Mouse (Mus musculus) retina, embryonic 14.5 days (tissue): Measurements from ENCODE around the gene Ahsg.

Source experiments
- DNase-seq: peaks from one replicate; pipeline ENCODE4 v3.0.0-alpha.2; 2015; ENCODE audit warnings: low spot score

Gene Ahsg

DNA sequence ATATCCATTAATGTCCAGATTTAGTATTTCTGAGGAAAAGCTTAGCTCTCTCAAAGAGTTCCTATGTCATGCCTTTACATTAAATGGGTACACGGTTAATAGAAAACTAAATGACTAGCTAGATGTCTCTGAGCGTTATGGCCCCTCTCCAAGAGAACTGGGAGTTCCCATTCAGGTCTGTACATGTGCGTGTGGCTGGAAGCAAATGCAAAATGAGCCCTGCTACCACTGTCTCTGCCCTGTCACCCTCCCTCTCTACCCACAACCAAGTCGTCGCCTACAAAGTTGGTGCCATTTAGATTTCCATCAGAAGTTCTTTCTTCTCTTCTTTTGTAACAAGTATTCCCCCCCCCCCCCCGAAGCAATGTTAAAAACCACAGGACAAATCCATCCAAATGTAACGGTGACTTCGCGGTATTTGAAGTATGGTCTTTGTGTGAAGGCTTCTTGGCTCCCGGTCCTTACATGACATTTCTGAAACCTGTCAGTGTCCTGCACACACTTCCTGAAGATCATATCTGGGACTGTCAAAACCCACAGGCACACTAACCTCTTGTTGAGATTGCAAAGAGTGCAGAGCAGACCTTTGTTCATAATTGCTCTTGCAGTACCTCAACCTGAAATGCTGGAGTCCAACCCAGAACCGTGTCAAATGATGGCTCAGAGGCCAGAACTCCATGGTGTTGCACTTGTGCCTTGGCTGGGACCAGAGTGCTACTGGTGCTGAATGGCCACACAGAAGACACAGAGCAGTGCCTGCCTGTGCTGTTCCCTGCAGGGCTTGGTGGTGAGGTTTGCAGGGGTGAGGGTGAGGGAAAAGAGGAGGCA, at the start of gene Ahsg:
TSS of gene Ahsg (plus strand) at position 595 of the 828 bp plus-strand sequence.
- DNase-seq = no peak

- DNase-seq = no peak
These were observed 48.2 kb upstream of the Ahsg start for GRCm38 (mm10) chr16:22842871-22843270.

DNA sequence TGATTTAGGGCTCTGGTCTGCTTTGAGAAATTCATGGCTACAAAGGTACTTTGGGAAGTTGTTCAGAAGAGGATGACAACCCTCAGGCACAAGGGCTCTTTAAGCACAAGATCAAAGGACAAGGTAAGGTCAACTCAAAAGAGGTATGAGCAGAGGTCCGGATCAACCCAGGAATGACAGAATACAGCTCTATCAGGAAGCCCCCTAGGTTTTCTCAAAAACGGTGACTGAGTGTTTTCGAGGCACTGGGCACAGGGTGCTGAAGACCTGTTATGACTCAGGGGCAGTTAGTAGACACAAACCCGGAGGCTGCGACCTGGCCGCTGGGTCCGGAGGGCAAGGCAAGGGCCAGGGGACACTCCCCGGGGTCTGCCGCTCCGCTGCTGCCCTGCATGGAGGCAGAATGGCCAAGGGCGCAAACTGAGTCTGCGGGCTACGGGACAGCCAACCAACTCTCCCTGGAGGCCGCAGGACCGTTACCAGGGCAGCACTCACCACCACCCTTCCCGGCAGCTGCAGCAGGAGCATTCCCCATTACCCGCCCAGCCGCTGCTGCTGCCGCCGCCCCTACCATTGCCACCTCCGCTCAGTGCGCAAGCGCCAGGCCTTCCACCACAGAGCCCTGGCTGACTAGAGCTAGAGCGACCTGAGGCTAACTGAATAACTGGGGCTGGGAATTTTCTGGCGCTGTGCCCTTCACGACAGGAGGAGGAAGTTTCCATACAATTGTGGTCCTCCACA, 46.8 kb upstream of the Ahsg start:
- peak; percentile 89 for DNase-seq

DNA sequence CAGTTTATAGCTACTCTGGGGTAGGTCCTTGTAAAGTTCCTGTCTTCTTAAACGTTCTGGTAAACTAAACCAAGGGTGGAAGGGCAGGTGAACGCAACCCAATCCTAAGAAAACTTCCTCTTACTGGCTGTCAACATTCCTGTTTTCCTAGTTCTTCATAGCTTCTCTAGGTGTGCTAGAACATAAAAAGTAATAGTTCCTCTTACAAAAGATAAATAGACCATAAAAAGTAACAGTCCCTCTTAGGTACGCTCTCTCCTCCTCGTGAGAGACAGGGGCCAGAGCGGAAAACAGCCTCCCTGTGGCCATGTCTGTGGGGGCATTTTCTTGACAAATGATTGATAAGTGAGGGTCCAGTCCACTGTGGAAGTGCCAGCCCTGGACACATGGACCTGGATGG, 46.2 kb upstream of the Ahsg start:
- DNase-seq = no peak

DNA sequence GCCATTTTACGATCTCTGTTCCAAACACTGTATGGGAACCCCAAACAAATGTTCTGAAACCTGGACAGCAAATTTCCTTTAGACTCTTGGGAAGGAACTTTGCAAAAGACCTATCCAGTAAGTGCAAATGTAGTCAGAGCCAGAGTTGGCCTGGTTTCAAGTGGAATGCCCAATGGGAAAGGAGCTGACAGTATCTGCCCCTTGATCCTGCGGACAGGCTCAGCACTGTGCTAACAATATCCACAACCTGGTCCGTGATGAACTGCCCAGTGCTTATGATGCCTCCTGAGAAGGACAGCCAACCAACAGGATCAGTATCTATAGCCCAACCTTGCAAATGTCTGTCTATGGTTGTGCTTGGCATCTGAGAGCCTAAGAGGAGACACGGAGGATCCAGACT, 45.6 kb upstream of the Ahsg start:
- no peak for DNase-seq

GRCm38 (mm10) chr16:22847686-22848085, 43.4 kb upstream of the Ahsg start:
- no peak for DNase-seq

DNA sequence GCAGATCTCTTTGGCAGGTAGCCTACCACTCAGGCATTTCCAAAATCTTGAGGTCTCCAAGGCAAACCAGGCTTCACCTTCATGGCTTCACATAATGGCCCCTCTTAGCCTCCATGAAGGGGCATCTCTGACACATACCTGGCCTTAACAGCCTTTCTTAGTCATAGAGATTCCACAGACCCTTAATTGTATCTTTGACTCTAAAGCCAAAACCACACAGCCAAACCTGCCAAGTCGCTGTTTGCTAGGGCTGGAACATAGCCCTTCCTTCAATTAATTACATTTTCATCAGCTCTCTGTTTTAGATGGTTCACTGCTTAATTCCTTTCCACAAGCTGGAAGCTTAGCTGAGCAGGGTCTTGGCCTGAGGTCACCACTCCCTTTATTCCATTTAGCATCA, 42.7 kb upstream of the Ahsg start:
- no peak for DNase-seq

- no peak for DNase-seq
These were observed 38.4 kb upstream of the Ahsg start for GRCm38 (mm10) chr16:22852709-22853108.

GRCm38 (mm10) chr16:22856773-22857172, 34.3 kb upstream of the Ahsg start:
- DNase-seq = peak; percentile 8

GRCm38 (mm10) chr16:22857431-22858113, 33.5 kb upstream of the Ahsg start, which contains the start of the genes Tbccd1 and Dnajb11:
Gene Tbccd1 (minus strand): TSS chr16:22857669.
Gene Dnajb11 (plus strand): TSS chr16:22857845.
- DNase-seq = peak; percentile 99

- DNase-seq = no peak
These were observed 18.7 kb upstream of the Ahsg start for GRCm38 (mm10) chr16:22872397-22872796.

GRCm38 (mm10) chr16:22873369-22873768, 17.7 kb upstream of the Ahsg start:
- DNase-seq = no peak

GRCm38 (mm10) chr16:22876218-22877043, 14.6 kb upstream of the Ahsg start:
- DNase-seq = peak; percentile 71

DNA sequence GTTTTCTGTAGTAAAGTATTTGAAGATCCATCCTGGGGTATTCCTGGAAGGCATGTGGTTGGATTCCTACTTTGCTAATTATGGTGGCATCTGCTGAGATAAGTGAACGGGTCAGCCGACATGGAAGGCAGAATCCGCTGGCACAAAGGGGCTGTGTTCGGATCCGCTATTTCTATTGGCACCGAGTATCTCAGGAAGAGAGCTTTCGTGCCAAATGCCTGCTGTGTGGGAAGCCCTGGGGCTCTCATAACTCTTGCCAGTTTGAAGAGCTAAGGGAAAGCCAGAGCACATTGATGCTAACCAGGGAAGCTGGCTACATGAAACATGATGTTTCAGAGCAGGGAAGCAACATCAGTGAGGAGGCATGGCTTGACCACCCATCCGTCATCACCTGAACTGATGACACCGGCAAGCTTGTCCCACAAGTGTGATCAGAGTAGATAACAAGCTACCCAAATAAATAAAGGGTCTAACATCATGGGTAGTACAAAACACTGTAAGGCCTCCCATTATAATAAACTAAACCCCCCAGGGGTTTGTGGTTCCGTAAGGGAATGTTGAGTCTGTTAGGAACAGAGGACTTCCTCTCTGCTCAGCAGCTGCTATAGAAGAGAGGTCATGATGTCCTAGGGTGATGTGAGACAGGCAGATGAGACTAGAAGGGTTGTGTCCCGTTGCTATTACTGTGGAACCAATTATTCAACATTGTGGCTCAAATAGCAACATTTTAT, 13.3 kb upstream of the Ahsg start:
- no peak for DNase-seq

DNA sequence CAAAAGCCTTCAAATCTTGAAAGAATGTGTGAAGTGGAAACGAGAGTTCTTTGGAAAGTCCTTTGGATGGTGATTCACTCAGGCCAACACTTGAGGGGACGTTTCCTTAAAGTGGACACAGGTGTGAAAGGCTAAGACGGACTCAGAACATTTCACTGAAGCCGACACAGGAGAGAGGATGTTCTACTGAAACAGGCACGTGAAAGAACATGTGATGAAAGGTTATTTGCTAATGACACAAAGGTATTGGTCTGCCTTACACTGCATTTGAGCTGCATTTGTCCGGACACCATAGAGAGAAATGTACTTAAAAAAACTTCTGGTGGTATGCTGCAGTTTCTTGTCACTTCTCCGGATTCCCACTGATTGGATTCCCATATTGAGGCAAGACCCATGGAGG, 12.4 kb upstream of the Ahsg start:
- DNase-seq = no peak

DNA sequence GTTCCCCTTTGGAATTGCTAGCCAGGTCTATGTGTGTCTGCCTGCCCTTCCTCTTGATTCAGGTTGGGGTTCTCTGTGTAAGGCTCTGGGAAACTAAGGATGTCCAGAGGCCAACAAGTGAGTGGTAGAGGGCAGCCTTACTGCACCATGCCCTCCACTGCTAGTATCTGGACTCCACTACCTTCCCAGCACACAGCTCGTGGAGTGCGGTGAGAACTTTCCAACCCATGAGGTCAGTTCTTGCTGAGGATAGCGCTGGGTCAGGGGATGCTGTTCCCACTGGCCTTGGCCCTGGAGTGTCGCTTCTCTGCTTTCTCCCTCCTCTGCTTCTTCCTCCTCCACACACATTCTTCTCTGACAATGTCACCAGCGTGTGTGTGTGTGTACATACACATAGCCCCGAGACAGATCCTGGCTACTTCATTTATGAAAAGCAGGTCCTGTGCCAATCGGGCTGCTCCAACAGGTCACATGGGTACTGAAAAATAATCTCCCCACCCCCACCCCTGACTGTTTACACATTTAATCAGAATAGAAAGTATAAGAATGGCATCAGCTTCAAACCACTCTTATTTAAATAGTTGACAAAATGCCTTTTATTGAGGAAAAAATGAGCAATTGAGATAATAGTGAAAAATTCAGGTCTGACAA, 11.0 kb upstream of the Ahsg start:
- DNase-seq = no peak

DNA sequence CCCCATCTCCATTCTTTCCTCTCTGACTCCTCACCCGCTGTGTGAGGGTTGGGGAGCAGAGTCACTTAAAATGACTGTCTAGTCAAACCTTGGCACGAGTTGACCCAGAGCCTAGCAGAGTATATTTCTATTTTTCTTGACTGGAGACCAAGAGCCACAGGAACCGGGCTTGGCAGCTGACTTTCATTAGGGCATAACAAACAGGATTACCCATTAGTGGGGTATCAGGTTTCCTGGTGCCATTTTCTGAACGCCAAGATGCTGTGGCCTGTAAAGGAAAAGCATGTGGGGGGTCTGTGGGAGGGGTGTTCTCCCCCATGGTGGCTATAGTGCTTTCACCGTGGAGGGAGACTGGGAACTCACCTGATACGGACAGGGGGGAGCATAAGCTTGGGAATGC, 10.2 kb upstream of the Ahsg start:
- peak; percentile 28 for DNase-seq

DNA sequence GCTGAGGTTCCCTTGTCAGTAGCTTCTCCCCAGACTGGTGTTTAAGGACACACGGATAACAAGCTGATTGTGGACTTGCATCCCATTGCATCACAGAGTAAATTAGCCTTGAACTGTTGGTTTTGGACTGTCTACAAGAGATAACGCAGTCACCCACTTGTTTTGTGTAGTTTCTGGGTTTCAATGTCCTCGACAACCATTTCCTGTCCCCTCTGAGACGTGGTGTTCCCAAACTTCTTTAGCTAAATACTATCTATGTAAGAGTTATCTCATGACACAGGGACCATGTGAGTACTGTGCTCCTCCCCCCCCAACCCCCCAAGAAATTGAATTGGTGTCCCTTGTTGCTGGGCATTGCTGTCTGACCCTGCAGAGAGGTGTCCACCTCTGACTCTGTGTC, 9.6 kb upstream of the Ahsg start:
- no peak for DNase-seq

GRCm38 (mm10) chr16:22883441-22883840, 7.6 kb upstream of the Ahsg start:
- DNase-seq = no peak

DNA sequence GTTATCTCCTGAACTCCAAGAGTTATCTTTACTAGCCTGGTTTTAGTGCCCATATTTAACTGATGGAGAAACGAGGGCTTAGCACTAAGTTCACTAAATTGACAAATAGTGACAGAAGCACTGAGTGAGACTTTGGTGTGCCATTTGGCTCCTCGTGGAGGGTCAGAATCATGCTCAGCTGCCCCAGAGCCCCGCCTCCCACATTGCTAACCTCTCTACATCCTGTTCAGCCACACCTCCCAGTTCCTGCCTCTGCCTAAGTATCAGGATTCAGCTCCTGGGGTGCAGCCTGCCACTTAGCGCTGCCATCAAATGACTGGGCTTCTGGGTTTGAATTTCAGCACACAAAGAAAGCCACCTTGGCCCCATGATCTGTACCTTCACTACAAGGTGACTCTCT, 5.7 kb upstream of the Ahsg start:
- DNase-seq = no peak

- no peak for DNase-seq
These were observed 4.4 kb upstream of the Ahsg start for GRCm38 (mm10) chr16:22886726-22887125.
